Mouse (Mus musculus): Measurements from ENCODE around the gene Lmf2. TPM values are rescaled to one million over a fixed set of nuclear protein-coding genes. Genes with fewer than 3 reads are reported as not detected.

The Lmf2 gene
- polyA plus RNA-seq, 1 experiment from 2014 or later = 26.8 TPM

GRCm38 (mm10) chr15:89356372-89356771, 913 bp upstream of the Lmf2 start:
- peaks cover 7% of the 10 kb centered on the region; the same call in 1 of the 2 replicates for H3K4me1 ChIP-seq (replicated peaks; ENCODE audit: control insufficient read depth, insufficient read depth, low read length)
- peak overlapping the region; percentile 54 for H3K4me3 ChIP-seq (ENCODE audit: low read depth, low read length)
- ATAC-seq (ENCODE audit: low FRiP score) (peak; percentile 67), DNase-seq (ENCODE audit: low spot score) (peak; percentile 91)
- peak overlapping the region; percentile 88 for H3K9ac ChIP-seq (ENCODE audit: low read depth, low read length)
- H3K4me2 ChIP-seq (replicated peaks; ENCODE audit: low read depth, low read length) = peak overlapping the region; percentile 58
- H3K36me3 ChIP-seq (ENCODE audit: control insufficient read depth, insufficient read depth, low read length) = peaks cover 18% of the 10 kb centered on the region
- no peaks in the 10 kb centered on the region for H3K9me3 ChIP-seq (ENCODE audit: control insufficient read depth, low read length)
- no peaks in the 10 kb centered on the region for H3K27me3 ChIP-seq (ENCODE audit: control insufficient read depth, insufficient read depth, low read length)
- under 1% methylated on average over 15 of the region's 15 CpGs for WGBS
- 0 out of 2 replicates have a peak overlapping the region, but pooled peaks have one; percentile 17 for H3K27ac ChIP-seq (ENCODE audit: low read depth, low read length)

- H3K9me3 ChIP-seq (ENCODE audit: control insufficient read depth, low read length) = no peaks in the 10 kb centered on the region
- WGBS = 81% methylated on average over 7 of the region's 7 CpGs
- ATAC-seq (ENCODE audit: low FRiP score) (peak; percentile 2; the same call in 1 of the 2 replicates), DNase-seq (ENCODE audit: low spot score) (no peak)
- H3K27ac ChIP-seq (ENCODE audit: low read depth, low read length) = no peak overlapping the region
- H3K4me1 ChIP-seq (replicated peaks; ENCODE audit: control insufficient read depth, insufficient read depth, low read length) = peaks cover 7% of the 10 kb centered on the region; the same call in 1 of the 2 replicates
- peaks cover 18% of the 10 kb centered on the region for H3K36me3 ChIP-seq (ENCODE audit: control insufficient read depth, insufficient read depth, low read length)
- H3K4me2 ChIP-seq (replicated peaks; ENCODE audit: low read depth, low read length) = peak overlapping the region; percentile 68
- no peaks in the 10 kb centered on the region for H3K27me3 ChIP-seq (ENCODE audit: control insufficient read depth, insufficient read depth, low read length)
- H3K9ac ChIP-seq (ENCODE audit: low read depth, low read length) = peak overlapping the region; percentile 88
- H3K4me3 ChIP-seq (ENCODE audit: low read depth, low read length) = peak overlapping the region; percentile 54
These were observed 1.0 kb downstream of the Lmf2 start for GRCm38 (mm10) chr15:89354455-89354854.

GRCm38 (mm10) chr15:89353837-89354236, 1.6 kb downstream of the Lmf2 start:
- H3K27me3 ChIP-seq (ENCODE audit: control insufficient read depth, insufficient read depth, low read length) = no peaks in the 10 kb centered on the region
- H3K4me2 ChIP-seq (replicated peaks; ENCODE audit: low read depth, low read length) = no peak overlapping the region
- no peak overlapping the region for H3K9ac ChIP-seq (ENCODE audit: low read depth, low read length)
- H3K9me3 ChIP-seq (ENCODE audit: control insufficient read depth, low read length) = no peaks in the 10 kb centered on the region
- no peak for ATAC-seq (ENCODE audit: low FRiP score)
- H3K4me3 ChIP-seq (ENCODE audit: low read depth, low read length) = no peak overlapping the region
- no peak for DNase-seq (ENCODE audit: low spot score)
- H3K4me1 ChIP-seq (replicated peaks; ENCODE audit: control insufficient read depth, insufficient read depth, low read length) = peaks cover 7% of the 10 kb centered on the region; the same call in 1 of the 2 replicates
- no peak overlapping the region for H3K27ac ChIP-seq (ENCODE audit: low read depth, low read length)
- H3K36me3 ChIP-seq (ENCODE audit: control insufficient read depth, insufficient read depth, low read length) = peaks cover 18% of the 10 kb centered on the region
- 95% methylated on average over 16 of the region's 16 CpGs for WGBS

- Histone ChIP-seq H3K4me2 (replicated peaks; ENCODE audit: low read depth, low read length) (no peak overlapping the region), H3K36me3 (ENCODE audit: control insufficient read depth, insufficient read depth, low read length) (peaks cover 18% of the 10 kb centered on the region), H3K9me3 (ENCODE audit: control insufficient read depth, low read length) (no peaks in the 10 kb centered on the region), H3K27ac (ENCODE audit: low read depth, low read length) (no peak overlapping the region), H3K9ac (ENCODE audit: low read depth, low read length) (no peak overlapping the region), H3K4me3 (ENCODE audit: low read depth, low read length) (no peak overlapping the region), H3K4me1 (replicated peaks; ENCODE audit: control insufficient read depth, insufficient read depth, low read length) (peaks cover 7% of the 10 kb centered on the region; the same call in 1 of the 2 replicates), H3K27me3 (ENCODE audit: control insufficient read depth, insufficient read depth, low read length) (no peaks in the 10 kb centered on the region)
- 96% methylated on average over 12 of the region's 12 CpGs for WGBS
- ATAC-seq (ENCODE audit: low FRiP score) (no peak), DNase-seq (ENCODE audit: low spot score) (no peak)
These were observed 2.7 kb downstream of the Lmf2 start for GRCm38 (mm10) chr15:89352795-89353194.

GRCm38 (mm10) chr15:89352054-89352453, 3.4 kb downstream of the Lmf2 start:
- no peak for ATAC-seq (ENCODE audit: low FRiP score)
- H3K9me3 ChIP-seq (ENCODE audit: control insufficient read depth, low read length) = no peaks in the 10 kb centered on the region
- H3K27ac ChIP-seq (ENCODE audit: low read depth, low read length) = no peak overlapping the region
- no peak overlapping the region for H3K4me3 ChIP-seq (ENCODE audit: low read depth, low read length)
- no peak for DNase-seq (ENCODE audit: low spot score)
- H3K4me1 ChIP-seq (replicated peaks; ENCODE audit: control insufficient read depth, insufficient read depth, low read length) = peaks cover 5% of the 10 kb centered on the region; the same call in 1 of the 2 replicates
- no peaks in the 10 kb centered on the region for H3K27me3 ChIP-seq (ENCODE audit: control insufficient read depth, insufficient read depth, low read length)
- H3K9ac ChIP-seq (ENCODE audit: low read depth, low read length) = no peak overlapping the region
- 98% methylated on average over 14 of the region's 14 CpGs for WGBS
- peaks cover 18% of the 10 kb centered on the region for H3K36me3 ChIP-seq (ENCODE audit: control insufficient read depth, insufficient read depth, low read length)
- no peak overlapping the region for H3K4me2 ChIP-seq (replicated peaks; ENCODE audit: low read depth, low read length)

GRCm38 (mm10) chr15:89351302-89351701, 4.2 kb downstream of the Lmf2 start:
- H3K9ac ChIP-seq (ENCODE audit: low read depth, low read length) = no peak overlapping the region
- no peak overlapping the region for H3K4me3 ChIP-seq (ENCODE audit: low read depth, low read length)
- peaks cover 18% of the 10 kb centered on the region for H3K36me3 ChIP-seq (ENCODE audit: control insufficient read depth, insufficient read depth, low read length)
- no peaks in the 10 kb centered on the region for H3K9me3 ChIP-seq (ENCODE audit: control insufficient read depth, low read length)
- DNase-seq (ENCODE audit: low spot score) (no peak), ATAC-seq (ENCODE audit: low FRiP score) (no peak)
- no peaks in the 10 kb centered on the region for H3K27me3 ChIP-seq (ENCODE audit: control insufficient read depth, insufficient read depth, low read length)
- no peak overlapping the region for H3K4me2 ChIP-seq (replicated peaks; ENCODE audit: low read depth, low read length)
- H3K27ac ChIP-seq (ENCODE audit: low read depth, low read length) = no peak overlapping the region
- H3K4me1 ChIP-seq (replicated peaks; ENCODE audit: control insufficient read depth, insufficient read depth, low read length) = peaks cover 5% of the 10 kb centered on the region; the same call in 1 of the 2 replicates
- 92% methylated on average over 15 of the region's 15 CpGs for WGBS

- H3K9ac ChIP-seq (ENCODE audit: low read depth, low read length) = no peak overlapping the region
- H3K27me3 ChIP-seq (ENCODE audit: control insufficient read depth, insufficient read depth, low read length) = no peaks in the 10 kb centered on the region
- H3K27ac ChIP-seq (ENCODE audit: low read depth, low read length) = no peak overlapping the region
- ATAC-seq (ENCODE audit: low FRiP score) (no peak), DNase-seq (ENCODE audit: low spot score) (no peak)
- peaks cover 18% of the 10 kb centered on the region for H3K36me3 ChIP-seq (ENCODE audit: control insufficient read depth, insufficient read depth, low read length)
- H3K9me3 ChIP-seq (ENCODE audit: control insufficient read depth, low read length) = no peaks in the 10 kb centered on the region
- H3K4me1 ChIP-seq (replicated peaks; ENCODE audit: control insufficient read depth, insufficient read depth, low read length) = peaks cover 5% of the 10 kb centered on the region; the same call in 1 of the 2 replicates
- H3K4me3 ChIP-seq (ENCODE audit: low read depth, low read length) = no peak overlapping the region
- H3K4me2 ChIP-seq (replicated peaks; ENCODE audit: low read depth, low read length) = no peak overlapping the region
- 88% methylated on average over 5 of the region's 5 CpGs for WGBS
These were observed 5.0 kb downstream of the Lmf2 start for GRCm38 (mm10) chr15:89350447-89350846.

- WGBS = 81% methylated on average over 3 of the region's 3 CpGs
- Histone ChIP-seq H3K27me3 (ENCODE audit: control insufficient read depth, insufficient read depth, low read length) (no peaks in the 10 kb centered on the region), H3K4me1 (replicated peaks; ENCODE audit: control insufficient read depth, insufficient read depth, low read length) (no peaks in the 10 kb centered on the region), H3K36me3 (ENCODE audit: control insufficient read depth, insufficient read depth, low read length) (no peaks in the 10 kb centered on the region), H3K4me3 (ENCODE audit: low read depth, low read length) (no peak overlapping the region), H3K4me2 (replicated peaks; ENCODE audit: low read depth, low read length) (no peak overlapping the region), H3K9me3 (ENCODE audit: control insufficient read depth, low read length) (no peaks in the 10 kb centered on the region), H3K27ac (ENCODE audit: low read depth, low read length) (no peak overlapping the region), H3K9ac (ENCODE audit: low read depth, low read length) (no peak overlapping the region)
- ATAC-seq (ENCODE audit: low FRiP score) = no peak
- no peak for DNase-seq (ENCODE audit: low spot score)
These were observed 12.1 kb downstream of the Lmf2 start for GRCm38 (mm10) chr15:89343325-89343724.

- Histone ChIP-seq H3K4me1 (replicated peaks; ENCODE audit: control insufficient read depth, insufficient read depth, low read length) (no peaks in the 10 kb centered on the region), H3K27me3 (ENCODE audit: control insufficient read depth, insufficient read depth, low read length) (no peaks in the 10 kb centered on the region), H3K4me2 (replicated peaks; ENCODE audit: low read depth, low read length) (no peak overlapping the region), H3K4me3 (ENCODE audit: low read depth, low read length) (no peak overlapping the region), H3K27ac (ENCODE audit: low read depth, low read length) (no peak overlapping the region), H3K36me3 (ENCODE audit: control insufficient read depth, insufficient read depth, low read length) (no peaks in the 10 kb centered on the region), H3K9ac (ENCODE audit: low read depth, low read length) (no peak overlapping the region), H3K9me3 (ENCODE audit: control insufficient read depth, low read length) (no peaks in the 10 kb centered on the region)
- 63% methylated on average over 1 of the region's 1 CpGs for WGBS
- no peak for DNase-seq (ENCODE audit: low spot score)
- no peak for ATAC-seq (ENCODE audit: low FRiP score)
These were observed 13.8 kb downstream of the Lmf2 start for GRCm38 (mm10) chr15:89341678-89342077.
